Mouse (Mus musculus): Measurements from ENCODE around the gene Dhx30. TPM values are rescaled to one million over a fixed set of nuclear protein-coding genes. Genes with fewer than 3 reads are reported as not detected.

Dhx30 gene
- polyA plus RNA-seq, 1 experiment from 2014 or later, result 43.5 TPM

DNA sequence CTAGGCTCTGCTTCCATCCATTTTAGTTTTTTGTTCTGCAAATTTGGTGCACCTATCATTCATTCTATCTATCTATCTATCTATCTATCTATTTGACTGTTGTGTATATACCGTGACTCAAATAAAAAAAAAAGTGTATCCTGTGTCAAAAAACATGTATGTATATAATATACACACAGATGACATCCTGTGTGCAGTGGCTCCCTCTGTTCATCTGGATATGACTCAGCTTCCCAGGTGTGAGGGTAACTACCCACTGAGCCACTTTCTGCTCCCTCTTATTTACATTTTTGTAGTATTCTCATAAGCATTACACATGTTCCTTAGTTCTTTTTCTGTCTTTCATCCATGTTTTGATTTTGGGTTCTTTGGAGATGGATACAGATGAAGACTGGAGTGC, 24.5 kb upstream of the Dhx30 start:
- no peaks in the 10 kb centered on the region for H3K9me3 ChIP-seq (ENCODE audit: control insufficient read depth, low read length)
- no peaks in the 10 kb centered on the region for H3K27me3 ChIP-seq (ENCODE audit: control insufficient read depth, insufficient read depth, low read length)
- H3K27ac ChIP-seq (replicated peaks), result no peak overlapping the region
- H3K4me3 ChIP-seq (ENCODE audit: low read depth, low read length), result no peak overlapping the region
- H3K4me2 ChIP-seq (replicated peaks; ENCODE audit: low read depth), result no peak overlapping the region
- no peaks in the 10 kb centered on the region for H3K36me3 ChIP-seq (ENCODE audit: control insufficient read depth, insufficient read depth, low read length)
- no peaks in the 10 kb centered on the region for H3K4me1 ChIP-seq (replicated peaks; ENCODE audit: control insufficient read depth, insufficient read depth)
- 82% methylated on average over 1 of the region's 1 CpGs for WGBS
- no peak overlapping the region for H3K9ac ChIP-seq (ENCODE audit: low read length)
- TF ChIP-seq EP300 (optimal IDR thresholded peaks at IDR 0.05), result no peak
- TF ChIP-seq CTCF (IDR thresholded peaks at IDR 0.05; ENCODE audit: low read depth), result no peak
- no peak for DNase-seq (ENCODE audit: low spot score)
- no peak for ATAC-seq (ENCODE audit: low FRiP score, low TSS enrichment)

DNA sequence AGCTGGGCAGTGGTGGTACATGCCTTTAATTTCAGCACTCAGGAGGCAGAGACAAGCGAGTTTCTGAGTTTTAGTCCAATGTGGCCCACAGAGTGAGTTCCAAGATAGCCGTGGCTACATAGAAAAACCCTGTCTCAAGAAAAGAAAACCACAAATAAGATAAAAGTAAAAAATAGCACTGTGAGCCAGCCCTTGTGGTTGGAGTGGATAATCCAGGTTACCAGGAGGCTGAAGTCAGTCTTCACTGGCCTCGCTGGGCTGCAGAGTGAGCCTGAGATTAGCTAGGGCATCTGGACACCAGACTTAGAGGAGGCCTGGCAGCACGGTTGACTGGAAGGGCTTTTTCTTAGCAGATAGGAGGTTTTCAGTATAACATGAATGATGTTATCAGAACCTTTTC, 21.5 kb upstream of the Dhx30 start:
- Histone ChIP-seq H3K9ac (ENCODE audit: low read length) (no peak overlapping the region), H3K36me3 (ENCODE audit: control insufficient read depth, insufficient read depth, low read length) (no peaks in the 10 kb centered on the region), H3K27me3 (ENCODE audit: control insufficient read depth, insufficient read depth, low read length) (no peaks in the 10 kb centered on the region), H3K27ac (replicated peaks) (no peak overlapping the region), H3K9me3 (ENCODE audit: control insufficient read depth, low read length) (no peaks in the 10 kb centered on the region), H3K4me3 (ENCODE audit: low read depth, low read length) (no peak overlapping the region), H3K4me2 (replicated peaks; ENCODE audit: low read depth) (no peak overlapping the region), H3K4me1 (replicated peaks; ENCODE audit: control insufficient read depth, insufficient read depth) (no peaks in the 10 kb centered on the region)
- 87% methylated on average over 4 of the region's 4 CpGs for WGBS
- DNase-seq (ENCODE audit: low spot score), result no peak
- TF ChIP-seq EP300 (optimal IDR thresholded peaks at IDR 0.05) (no peak), CTCF (IDR thresholded peaks at IDR 0.05; ENCODE audit: low read depth) (no peak)
- no peak for ATAC-seq (ENCODE audit: low FRiP score, low TSS enrichment)

DNA sequence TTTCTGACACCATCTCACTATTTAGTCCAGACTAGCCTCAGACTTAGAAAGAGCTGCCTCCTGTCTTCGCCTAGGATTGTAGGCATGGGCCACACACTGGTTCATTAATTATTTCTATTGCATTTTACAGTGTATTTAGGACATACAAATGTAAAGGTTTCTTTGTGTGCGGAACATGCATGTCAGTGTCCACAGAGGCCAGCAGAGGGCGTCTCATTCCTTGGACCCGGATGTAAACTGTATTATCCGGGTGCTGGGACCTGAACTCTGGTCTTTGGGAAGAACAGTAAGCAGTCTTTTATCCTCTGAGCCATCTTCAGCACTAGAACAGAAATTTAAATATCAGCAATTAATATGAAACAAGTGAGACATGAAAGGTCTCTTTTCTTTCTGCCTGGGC, 16.5 kb upstream of the Dhx30 start:
- H3K4me1 ChIP-seq (replicated peaks; ENCODE audit: control insufficient read depth, insufficient read depth), result no peaks in the 10 kb centered on the region
- H3K9ac ChIP-seq (ENCODE audit: low read length), result no peak overlapping the region
- no peaks in the 10 kb centered on the region for H3K9me3 ChIP-seq (ENCODE audit: control insufficient read depth, low read length)
- H3K27ac ChIP-seq (replicated peaks), result no peak overlapping the region
- 78% methylated on average over 5 of the region's 5 CpGs for WGBS
- DNase-seq (ENCODE audit: low spot score) (no peak), ATAC-seq (ENCODE audit: low FRiP score, low TSS enrichment) (no peak)
- H3K27me3 ChIP-seq (ENCODE audit: control insufficient read depth, insufficient read depth, low read length), result no peaks in the 10 kb centered on the region
- H3K4me2 ChIP-seq (replicated peaks; ENCODE audit: low read depth), result no peak overlapping the region
- no peaks in the 10 kb centered on the region for H3K36me3 ChIP-seq (ENCODE audit: control insufficient read depth, insufficient read depth, low read length)
- no peak for TF ChIP-seq EP300 (optimal IDR thresholded peaks at IDR 0.05)
- peak; percentile 51 for TF ChIP-seq CTCF (IDR thresholded peaks at IDR 0.05; ENCODE audit: low read depth)
- H3K4me3 ChIP-seq (ENCODE audit: low read depth, low read length), result no peak overlapping the region

DNA sequence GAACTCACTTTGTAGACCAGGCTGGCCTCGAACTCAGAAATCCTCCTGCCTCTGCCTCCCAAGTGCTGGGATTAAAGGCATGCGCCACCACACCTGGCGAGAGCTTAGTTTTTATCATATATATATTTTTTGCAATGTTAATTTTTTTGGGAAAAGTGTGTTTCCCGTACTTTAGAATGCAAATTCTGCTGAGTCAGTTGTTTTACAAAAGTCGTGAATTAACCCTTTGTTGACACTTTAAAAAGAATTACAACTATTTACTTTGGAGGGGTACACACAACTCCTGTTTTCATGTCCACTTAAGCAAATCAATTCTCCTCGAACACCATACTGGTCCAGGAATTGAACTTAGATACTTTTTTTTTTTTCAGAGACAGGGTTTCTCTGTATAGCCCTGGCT, 15.3 kb upstream of the Dhx30 start:
- Histone ChIP-seq H3K36me3 (ENCODE audit: control insufficient read depth, insufficient read depth, low read length) (no peaks in the 10 kb centered on the region), H3K27me3 (ENCODE audit: control insufficient read depth, insufficient read depth, low read length) (no peaks in the 10 kb centered on the region), H3K4me1 (replicated peaks; ENCODE audit: control insufficient read depth, insufficient read depth) (no peaks in the 10 kb centered on the region), H3K9ac (ENCODE audit: low read length) (no peak overlapping the region), H3K27ac (replicated peaks) (no peak overlapping the region), H3K9me3 (ENCODE audit: control insufficient read depth, low read length) (no peaks in the 10 kb centered on the region), H3K4me3 (ENCODE audit: low read depth, low read length) (peak overlapping the region; percentile 92), H3K4me2 (replicated peaks; ENCODE audit: low read depth) (peak overlapping the region; percentile 78)
- TF ChIP-seq CTCF (IDR thresholded peaks at IDR 0.05; ENCODE audit: low read depth) (no peak), EP300 (optimal IDR thresholded peaks at IDR 0.05) (no peak)
- 46% methylated on average over 6 of the region's 6 CpGs for WGBS
- DNase-seq (ENCODE audit: low spot score) (no peak), ATAC-seq (ENCODE audit: low FRiP score, low TSS enrichment) (no peak)

DNA sequence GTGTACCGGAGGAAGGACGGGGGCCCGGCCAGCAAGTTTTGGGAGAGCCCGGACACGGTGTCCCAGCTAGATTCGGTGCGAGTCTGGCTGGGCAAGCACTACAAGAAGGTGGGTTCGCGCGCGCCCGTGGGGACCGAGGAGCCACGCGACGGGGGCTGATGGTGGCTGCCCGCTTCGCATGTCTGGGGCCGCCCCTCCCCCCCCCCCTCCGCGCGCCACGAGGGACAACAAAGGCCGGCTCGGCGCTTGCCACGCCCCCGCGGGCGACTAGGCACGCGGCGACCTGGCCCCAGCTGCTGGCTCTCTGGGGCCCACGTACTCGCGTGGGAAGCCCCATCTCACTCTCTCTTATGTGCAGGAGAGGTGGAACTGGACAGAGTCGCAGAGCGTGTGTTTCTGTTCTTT, 14.6 kb upstream of the Dhx30 start:
- peak overlapping the region; percentile 92 for H3K4me3 ChIP-seq (ENCODE audit: low read depth, low read length)
- peak overlapping the region; percentile 95 for H3K9ac ChIP-seq (ENCODE audit: low read length)
- under 1% methylated on average over 32 of the region's 38 CpGs for WGBS
- H3K36me3 ChIP-seq (ENCODE audit: control insufficient read depth, insufficient read depth, low read length), result no peaks in the 10 kb centered on the region
- H3K4me1 ChIP-seq (replicated peaks; ENCODE audit: control insufficient read depth, insufficient read depth), result no peaks in the 10 kb centered on the region
- peak; percentile 64 for ATAC-seq (ENCODE audit: low FRiP score, low TSS enrichment)
- DNase-seq (ENCODE audit: low spot score), result peak; percentile 66
- peak overlapping the region; percentile 78 for H3K4me2 ChIP-seq (replicated peaks; ENCODE audit: low read depth)
- H3K27me3 ChIP-seq (ENCODE audit: control insufficient read depth, insufficient read depth, low read length), result no peaks in the 10 kb centered on the region
- H3K27ac ChIP-seq (replicated peaks), result peak overlapping the region; percentile 88
- H3K9me3 ChIP-seq (ENCODE audit: control insufficient read depth, low read length), result no peaks in the 10 kb centered on the region
- TF ChIP-seq CTCF (IDR thresholded peaks at IDR 0.05; ENCODE audit: low read depth) (no peak), EP300 (optimal IDR thresholded peaks at IDR 0.05) (no peak)

DNA sequence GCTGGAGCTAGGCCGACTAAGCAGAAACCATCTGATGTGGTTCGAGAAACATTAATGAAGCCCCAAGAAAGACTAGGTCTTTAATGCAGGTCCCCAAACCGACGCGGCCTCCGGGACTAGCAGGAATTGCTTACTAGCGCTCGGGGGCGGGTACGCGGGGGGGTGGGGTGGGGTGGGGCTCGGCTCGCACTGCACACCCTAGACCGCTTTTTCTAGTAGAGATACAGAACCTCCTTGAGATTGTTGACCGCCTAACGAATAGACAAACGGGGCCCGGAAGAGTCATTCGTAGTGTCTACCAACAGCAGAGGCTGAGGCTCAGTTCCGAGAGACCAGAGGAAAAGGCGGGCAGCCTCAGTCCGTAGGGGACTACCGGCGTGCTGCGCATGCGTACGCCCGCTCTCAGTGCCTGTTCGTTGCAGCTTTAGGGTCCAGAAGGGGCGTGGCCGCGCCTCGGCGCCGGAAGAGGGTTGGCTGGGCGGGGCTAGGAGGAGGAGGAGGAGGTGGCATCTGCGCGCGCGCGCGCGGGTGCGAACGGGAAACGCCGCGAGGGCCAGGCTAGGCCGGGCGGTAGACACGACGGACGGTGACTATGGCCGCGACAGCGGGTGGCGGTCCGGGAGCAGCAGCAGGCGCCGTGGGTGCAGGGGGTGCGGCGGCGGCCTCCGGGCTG, 14.0 kb upstream of the Dhx30 start:
- no peaks in the 10 kb centered on the region for H3K27me3 ChIP-seq (ENCODE audit: control insufficient read depth, insufficient read depth, low read length)
- H3K27ac ChIP-seq (replicated peaks), result peak overlapping the region; percentile 91
- H3K4me2 ChIP-seq (replicated peaks; ENCODE audit: low read depth), result peak overlapping the region; percentile 78
- H3K9me3 ChIP-seq (ENCODE audit: control insufficient read depth, low read length), result no peaks in the 10 kb centered on the region
- H3K4me1 ChIP-seq (replicated peaks; ENCODE audit: control insufficient read depth, insufficient read depth), result no peaks in the 10 kb centered on the region
- ATAC-seq (ENCODE audit: low FRiP score, low TSS enrichment), result peak; percentile 97
- WGBS, result under 1% methylated on average over 52 of the region's 64 CpGs
- TF ChIP-seq CTCF (IDR thresholded peaks at IDR 0.05; ENCODE audit: low read depth) (no peak), EP300 (optimal IDR thresholded peaks at IDR 0.05) (no peak)
- no peaks in the 10 kb centered on the region for H3K36me3 ChIP-seq (ENCODE audit: control insufficient read depth, insufficient read depth, low read length)
- peak overlapping the region; percentile 95 for H3K9ac ChIP-seq (ENCODE audit: low read length)
- DNase-seq (ENCODE audit: low spot score), result peak; percentile 100
- H3K4me3 ChIP-seq (ENCODE audit: low read depth, low read length), result peak overlapping the region; percentile 92
